Mouse (Mus musculus) midbrain, embryonic 11.5 days (tissue): ENCODE measurements at regions not wholly inside any gene's neighbourhood (a gene's known extent, or its start where the extent isn't known, plus 50 kb on each side); places are given as distances from the start of the nearest gene placed in this dataset.

Experiments
- ATAC-seq: fragments of 200-750 bp; cut with Nextera tagmentation; 2 replicates; pipeline ENCODE4 v1.8.0; 2017; ENCODE audit warnings: moderate TSS enrichment, moderate library complexity; ENCODE audit not compliant: low FRiP score
- DNase-seq: peaks from one replicate; pipeline ENCODE4 v3.0.0; 2015; ENCODE audit warnings: low spot score; ENCODE audit errors: missing footprints
- H3K27ac ChIP-seq: fragments of 300-500 bp; sonication (generic); 2 replicates; pipeline ENCODE4 v1.5.1; 2014; ENCODE audit warnings: low read depth, low read length
- H3K27me3 ChIP-seq: fragments of 300-500 bp; sonication (generic); 2 replicates; pipeline ENCODE4 v1.6.1; 2014; ENCODE audit warnings: mild to moderate bottlenecking, low read length, moderate library complexity, mixed read lengths; ENCODE audit not compliant: control insufficient read depth, insufficient read depth
- H3K36me3 ChIP-seq: fragments of 300-500 bp; sonication (generic); 2 replicates; pipeline ENCODE4 v1.6.1; 2014; ENCODE audit warnings: mild to moderate bottlenecking, low read length, moderate library complexity, mixed read lengths; ENCODE audit not compliant: control insufficient read depth, insufficient read depth
- H3K4me1 ChIP-seq: fragments of 300-500 bp; sonication (generic); 2 replicates; pipeline ENCODE4 v1.6.1; 2014; ENCODE audit warnings: low read length; ENCODE audit not compliant: control insufficient read depth, insufficient read depth
- H3K4me2 ChIP-seq: fragments of 300-500 bp; sonication (generic); 2 replicates; pipeline ENCODE4 v1.6.1; 2014; ENCODE audit warnings: mild to moderate bottlenecking, moderate library complexity
- H3K4me3 ChIP-seq: fragments of 300-500 bp; sonication (generic); 2 replicates; pipeline ENCODE4 v1.5.1; 2014; ENCODE audit warnings: low read depth, low read length
- H3K9ac ChIP-seq: fragments of 300-500 bp; sonication (generic); 2 replicates; pipeline ENCODE4 v1.6.1; 2014; ENCODE audit warnings: low read length
- H3K9me3 ChIP-seq: fragments of 300-500 bp; sonication (generic); 2 replicates; pipeline ENCODE4 v1.6.1; 2016; ENCODE audit warnings: low read length; ENCODE audit not compliant: control insufficient read depth
- WGBS: fragments of 180-500 bp; shearing (Covaris S2); extraction: QIAGEN DNeasy Blood & Tissue Kit; methylation state at CpG from one replicate; pipeline ENCODE4 v1.1.7; 2014; 5-methylcytosine and 5-hydroxymethylcytosine counted together

DNA sequence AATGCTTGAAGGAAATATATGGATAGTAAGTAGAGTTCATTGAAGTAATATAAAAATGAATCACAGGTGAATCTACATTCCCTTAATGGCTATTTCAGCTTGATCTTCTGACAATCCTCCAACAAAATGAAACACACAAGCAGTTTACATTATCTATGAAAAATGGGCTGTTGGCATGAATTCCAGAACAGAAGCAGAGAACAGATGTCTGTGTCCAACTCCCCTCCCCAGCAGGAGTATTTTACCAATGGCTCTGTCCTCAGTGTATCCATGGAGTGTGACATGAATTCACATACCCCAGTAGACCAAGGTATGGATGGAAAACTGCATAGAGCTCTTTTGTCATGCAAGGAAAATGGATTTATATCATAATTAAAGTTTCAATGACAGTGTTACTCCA, 370.3 kb upstream of the BC052040 start:
- Histone ChIP-seq H3K27ac (no peak overlapping the region), H3K36me3 (no peaks in the 10 kb centered on the region), H3K9ac (no peak overlapping the region), H3K4me2 (no peak overlapping the region), H3K4me1 (no peaks in the 10 kb centered on the region), H3K4me3 (no peak overlapping the region), H3K27me3 (no peaks in the 10 kb centered on the region), H3K9me3 (no peaks in the 10 kb centered on the region)
- DNase-seq (no peak), ATAC-seq (no peak)

DNA sequence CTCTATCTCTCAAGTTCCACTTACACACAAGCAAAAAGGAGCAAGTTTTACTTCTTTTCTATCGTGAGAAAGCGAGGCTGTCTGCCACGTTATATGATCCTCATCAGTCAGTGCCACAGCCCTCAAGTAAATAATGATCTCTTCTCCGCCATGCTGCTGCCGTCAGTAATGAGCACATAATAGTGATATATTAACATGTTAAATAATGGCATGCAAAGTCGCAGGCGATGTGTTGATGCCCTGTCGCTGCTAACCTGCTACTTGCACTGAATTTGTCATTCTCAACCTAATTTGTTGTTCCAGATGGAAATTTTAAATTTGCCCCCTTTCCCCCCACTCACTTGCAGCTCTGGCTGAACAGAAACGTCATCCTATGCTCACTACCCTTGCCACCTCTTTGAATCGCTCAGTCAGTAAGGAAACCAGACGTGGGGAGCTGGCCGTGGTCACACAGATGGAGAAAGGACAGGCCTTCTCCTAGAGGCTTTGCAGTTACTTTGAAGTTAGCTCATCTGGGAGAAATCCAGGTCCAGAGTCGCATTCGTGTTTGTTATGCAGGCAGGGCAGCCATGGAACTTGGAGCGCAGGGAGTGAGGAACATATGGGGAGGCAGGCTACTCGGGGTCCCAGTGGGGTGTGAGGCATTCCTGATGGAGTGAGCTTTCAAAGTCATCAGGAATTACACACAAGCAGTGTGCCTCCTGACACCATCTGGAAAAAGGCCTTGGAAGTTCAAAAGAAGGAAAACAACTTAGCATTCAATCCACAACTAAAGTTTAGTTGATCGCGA, 368.1 kb upstream of the BC052040 start:
- WGBS, result 61% methylated on average over 18 of the region's 18 CpGs
- no peak overlapping the region for H3K4me3 ChIP-seq
- H3K9me3 ChIP-seq, result no peaks in the 10 kb centered on the region
- no peaks in the 10 kb centered on the region for H3K27me3 ChIP-seq
- H3K4me1 ChIP-seq, result no peaks in the 10 kb centered on the region
- DNase-seq, result peak; percentile 86
- ATAC-seq, result 0 out of 2 replicates have a peak, but pooled peaks have one; percentile 40
- no peak overlapping the region for H3K9ac ChIP-seq
- no peak overlapping the region for H3K27ac ChIP-seq
- H3K4me2 ChIP-seq, result no peak overlapping the region
- H3K36me3 ChIP-seq, result no peaks in the 10 kb centered on the region

DNA sequence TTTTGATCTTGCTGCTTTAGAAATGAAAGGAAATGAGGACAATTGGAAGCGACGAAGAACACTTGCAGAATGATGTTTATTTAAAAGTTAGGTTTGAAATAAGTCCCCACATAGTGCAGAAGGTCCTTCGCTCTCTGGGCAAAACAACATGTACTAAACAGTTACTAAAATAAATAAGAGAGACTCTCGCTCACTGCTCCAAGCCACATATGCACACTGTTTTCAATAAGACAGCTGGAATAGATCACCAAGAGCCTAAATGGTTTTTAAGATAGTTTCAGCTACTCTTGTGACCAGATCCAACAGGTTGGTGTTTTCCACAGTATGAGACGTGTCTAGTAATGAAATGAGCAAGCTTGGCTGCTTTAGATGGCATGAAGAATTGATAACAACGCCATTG, 367.2 kb upstream of the BC052040 start:
- Histone ChIP-seq H3K4me3 (no peak overlapping the region), H3K4me1 (no peaks in the 10 kb centered on the region), H3K9me3 (no peaks in the 10 kb centered on the region), H3K36me3 (no peaks in the 10 kb centered on the region), H3K4me2 (no peak overlapping the region), H3K27me3 (no peaks in the 10 kb centered on the region), H3K27ac (no peak overlapping the region), H3K9ac (no peak overlapping the region)
- 77% methylated on average over 6 of the region's 6 CpGs for WGBS
- no peak for ATAC-seq
- no peak for DNase-seq

DNA sequence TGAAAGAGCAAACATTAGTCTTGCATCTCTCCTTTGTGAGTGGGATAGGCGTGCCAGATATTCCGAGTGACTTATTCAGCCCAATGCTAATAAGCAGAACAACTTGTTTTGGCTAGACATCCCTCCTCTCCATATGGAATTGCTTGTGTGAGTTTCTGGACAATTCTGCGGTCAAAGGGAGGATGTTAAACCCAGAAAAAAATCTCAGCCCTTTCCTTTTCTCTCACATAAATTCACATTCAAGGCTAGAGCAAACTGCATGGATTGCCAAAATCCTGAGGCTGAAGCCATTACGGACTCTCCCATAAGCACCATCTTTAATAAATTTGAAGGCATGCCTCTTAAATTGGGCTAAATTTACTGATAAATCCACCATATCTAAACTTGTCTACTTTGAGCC, 351.5 kb upstream of the BC052040 start:
- Histone ChIP-seq H3K27ac (no peak overlapping the region), H3K9ac (no peak overlapping the region), H3K27me3 (no peaks in the 10 kb centered on the region), H3K36me3 (no peaks in the 10 kb centered on the region), H3K4me3 (no peak overlapping the region), H3K4me2 (no peak overlapping the region), H3K9me3 (no peaks in the 10 kb centered on the region), H3K4me1 (no peaks in the 10 kb centered on the region)
- no peak for DNase-seq
- no peak for ATAC-seq
- 85% methylated on average over 4 of the region's 4 CpGs for WGBS

- DNase-seq, result no peak
- no peaks in the 10 kb centered on the region for H3K27me3 ChIP-seq
- no peak overlapping the region for H3K4me2 ChIP-seq
- H3K9me3 ChIP-seq, result no peaks in the 10 kb centered on the region
- H3K4me3 ChIP-seq, result no peak overlapping the region
- no peak overlapping the region for H3K9ac ChIP-seq
- no peak overlapping the region for H3K27ac ChIP-seq
- ATAC-seq, result no peak
- no peaks in the 10 kb centered on the region for H3K4me1 ChIP-seq
- no peaks in the 10 kb centered on the region for H3K36me3 ChIP-seq
- 84% methylated on average over 4 of the region's 4 CpGs for WGBS
Measured at GRCm38 (mm10) chr2:115247673-115248072, 333.8 kb upstream of the BC052040 start.

GRCm38 (mm10) chr2:115250019-115250807, 331.3 kb upstream of the BC052040 start:
- ATAC-seq (no peak), DNase-seq (no peak)
- Histone ChIP-seq H3K4me3 (no peak overlapping the region), H3K4me2 (no peak overlapping the region), H3K9ac (no peak overlapping the region), H3K4me1 (no peaks in the 10 kb centered on the region), H3K27me3 (no peaks in the 10 kb centered on the region), H3K27ac (no peak overlapping the region), H3K9me3 (no peaks in the 10 kb centered on the region), H3K36me3 (no peaks in the 10 kb centered on the region)
- WGBS, result 79% methylated on average over 5 of the region's 5 CpGs

DNA sequence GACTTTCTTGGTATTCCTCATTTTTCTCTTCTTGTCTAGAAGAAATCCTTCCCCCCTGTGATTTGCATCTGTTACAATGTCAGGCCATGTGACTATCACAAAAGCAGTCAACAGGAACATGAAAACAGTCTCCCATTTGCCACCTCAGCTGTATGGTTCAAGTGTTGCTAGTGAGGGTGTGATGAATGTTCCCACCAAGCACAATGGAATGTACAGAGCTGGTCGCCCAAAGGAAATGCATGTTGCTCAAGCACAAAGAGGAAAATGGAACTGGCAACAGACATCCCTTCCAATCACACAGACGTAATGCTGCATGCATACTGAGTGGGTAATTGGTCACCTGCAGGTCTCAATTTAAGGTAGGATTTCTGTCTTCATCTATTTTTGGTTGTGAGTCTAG, 324.1 kb upstream of the BC052040 start:
- DNase-seq (no peak), ATAC-seq (no peak)
- H3K4me3 ChIP-seq, result no peak overlapping the region
- no peaks in the 10 kb centered on the region for H3K9me3 ChIP-seq
- no peaks in the 10 kb centered on the region for H3K27me3 ChIP-seq
- no peak overlapping the region for H3K27ac ChIP-seq
- no peak overlapping the region for H3K4me2 ChIP-seq
- H3K9ac ChIP-seq, result no peak overlapping the region
- no peaks in the 10 kb centered on the region for H3K4me1 ChIP-seq
- no peaks in the 10 kb centered on the region for H3K36me3 ChIP-seq
- 75% methylated on average over 2 of the region's 2 CpGs for WGBS

DNA sequence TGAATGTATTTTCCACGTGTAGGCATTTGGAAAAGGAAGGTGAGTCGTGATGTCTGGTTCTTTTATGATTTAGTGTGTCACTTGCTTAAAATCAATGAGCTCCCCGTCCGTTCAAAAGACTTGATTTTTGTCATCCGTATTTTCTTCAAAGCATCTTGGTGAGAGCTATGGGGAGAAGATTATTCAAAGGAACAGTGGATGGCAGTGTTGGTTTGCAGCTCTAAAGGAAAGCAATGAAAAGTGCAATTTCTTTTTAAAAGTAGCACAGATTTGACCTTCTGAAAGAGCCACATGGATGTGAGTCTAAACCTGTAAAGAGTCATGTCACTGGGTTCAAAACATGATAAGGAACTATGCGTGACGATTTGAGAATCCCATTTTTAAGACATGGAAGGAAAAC, 313.3 kb upstream of the BC052040 start:
- no peaks in the 10 kb centered on the region for H3K4me1 ChIP-seq
- WGBS, result 87% methylated on average over 7 of the region's 7 CpGs
- DNase-seq (peak; percentile 2), ATAC-seq (no peak)
- no peak overlapping the region for H3K9ac ChIP-seq
- H3K36me3 ChIP-seq, result no peaks in the 10 kb centered on the region; the same call in 1 of the 2 replicates
- H3K9me3 ChIP-seq, result no peaks in the 10 kb centered on the region
- no peak overlapping the region for H3K4me3 ChIP-seq
- H3K4me2 ChIP-seq, result no peak overlapping the region
- no peaks in the 10 kb centered on the region for H3K27me3 ChIP-seq
- no peak overlapping the region for H3K27ac ChIP-seq

- Histone ChIP-seq H3K4me2 (no peak overlapping the region), H3K27me3 (no peaks in the 10 kb centered on the region), H3K36me3 (no peaks in the 10 kb centered on the region), H3K4me1 (peaks cover 2% of the 10 kb centered on the region), H3K9ac (no peak overlapping the region), H3K9me3 (no peaks in the 10 kb centered on the region), H3K27ac (no peak overlapping the region), H3K4me3 (no peak overlapping the region)
- DNase-seq, result peak; percentile 78
- WGBS, result 48% methylated on average over 4 of the region's 4 CpGs
- ATAC-seq, result no peak
Measured at GRCm38 (mm10) chr2:115277421-115277820, 304.1 kb upstream of the BC052040 start.
